In the genomic region with DNA sequence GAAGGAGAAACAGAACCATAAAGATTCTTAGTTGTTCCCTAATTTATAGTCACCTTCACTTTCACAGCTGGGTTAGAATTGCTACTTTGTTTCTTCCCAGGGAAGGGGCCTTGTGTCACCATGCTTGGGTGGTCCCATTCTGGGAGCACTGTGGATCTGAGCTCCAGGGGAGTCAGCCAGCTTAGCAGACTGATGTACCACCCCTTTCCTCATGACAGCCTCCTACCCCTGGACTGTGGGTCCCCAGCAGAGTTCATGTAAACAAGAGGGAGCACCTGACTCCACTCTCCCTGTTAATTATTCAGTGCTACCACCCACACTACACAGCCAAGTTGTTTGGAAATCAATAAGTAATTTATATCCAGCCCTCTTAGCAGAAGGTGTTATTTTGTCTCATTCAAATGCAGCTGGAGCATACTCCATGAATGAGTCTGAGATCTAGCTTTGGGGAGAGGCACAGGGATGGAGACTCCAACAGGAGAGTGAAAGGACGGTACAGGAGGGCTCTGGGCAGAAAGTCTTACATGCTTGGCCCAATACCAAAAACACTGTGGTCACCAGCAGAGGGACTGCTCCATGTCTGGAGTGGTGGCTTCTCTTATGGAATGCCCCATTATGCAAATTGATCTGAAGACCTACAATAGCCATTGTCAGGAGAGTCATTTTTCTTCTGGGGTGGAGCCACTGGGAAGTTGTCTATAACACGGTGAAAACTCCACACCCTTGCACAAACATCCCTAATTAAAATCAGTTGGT, we compare ENCODE assay signal across 14 mouse cellular contexts. TPM values are rescaled to one million over a fixed set of nuclear protein-coding genes. Genes with fewer than 3 reads are reported as not detected.
DNase-seq lines count a peak whose midpoint lies in the region; ATAC-seq and TF ChIP-seq lines count a peak whose summit lies in the region.
"Had no signal": no experiment of that assay in that cellular context is flagged by ENCODE, and none has a peak within 500 bp of the region (broad histone marks: within the 10 kb centered on the region; RNA-seq: fewer than 3 reads in every experiment).

No protein-coding gene starts in this region.

- H3K4me1 ChIP-seq in midbrain, postnatal 0 days (ENCODE audit: insufficient read depth, low read length): no peaks in the 10 kb centered on the region
- H3K4me1 ChIP-seq in midbrain, embryonic 13.5 days (replicated peaks): no peaks in the 10 kb centered on the region
- peaks cover 9% of the 10 kb centered on the region; the same call in 1 of the 2 replicates for H3K4me1 ChIP-seq in kidney, embryonic 14.5 days (ENCODE audit: control insufficient read depth, insufficient read depth, low read length)
- H3K4me1 ChIP-seq: lung, embryonic 15.5 days had no signal

- no peaks in the 10 kb centered on the region for H3K27me3 ChIP-seq in midbrain, postnatal 0 days (ENCODE audit: insufficient read depth, low read length)
- H3K27me3 ChIP-seq in midbrain, embryonic 13.5 days: no peaks in the 10 kb centered on the region
- no peaks in the 10 kb centered on the region for H3K27me3 ChIP-seq in kidney, embryonic 14.5 days (ENCODE audit: control insufficient read depth, insufficient read depth, low read length)
- H3K27me3 ChIP-seq: lung, embryonic 15.5 days had no signal

- H3K9me3 ChIP-seq in midbrain, postnatal 0 days (ENCODE audit: low read length): no peaks in the 10 kb centered on the region
- no peaks in the 10 kb centered on the region for H3K9me3 ChIP-seq in midbrain, embryonic 13.5 days
- no peaks in the 10 kb centered on the region for H3K9me3 ChIP-seq in kidney, embryonic 14.5 days (ENCODE audit: control insufficient read depth, low read length)
- H3K9me3 ChIP-seq: lung, embryonic 15.5 days had no signal

- 31% methylated on average over 2 of the region's 2 CpGs for WGBS in midbrain, postnatal 0 days
- WGBS in midbrain, embryonic 13.5 days: 27% methylated on average over 2 of the region's 2 CpGs
- 18% methylated on average over 2 of the region's 2 CpGs for WGBS in kidney, embryonic 14.5 days

- H3K9ac ChIP-seq in midbrain, postnatal 0 days (replicated peaks; ENCODE audit: low read length, poor library complexity, severe bottlenecking): no peak overlapping the region
- H3K9ac ChIP-seq in midbrain, embryonic 13.5 days (replicated peaks): no peak overlapping the region
- no peak overlapping the region for H3K9ac ChIP-seq in kidney, embryonic 14.5 days (ENCODE audit: low read depth, low read length)
- H3K9ac ChIP-seq: lung, embryonic 15.5 days had no signal

- no peak for ATAC-seq in midbrain, postnatal 0 days (ENCODE audit: low FRiP score)
- no peak for ATAC-seq in midbrain, embryonic 13.5 days
- peak; percentile 90 for ATAC-seq in kidney, embryonic 14.5 days (ENCODE audit: low FRiP score, low TSS enrichment)
- no peak for ATAC-seq in monocyte, adult 5-6 weeks (replicated peaks; ENCODE audit: insufficient number of reproducible peaks, low FRiP score, low TSS enrichment, poor library complexity, severe bottlenecking)

- no peak for TF ChIP-seq CTCF in midbrain, postnatal 0 days (IDR thresholded peaks at IDR 0.05)

- H3K4me2 ChIP-seq in midbrain, postnatal 0 days (ENCODE audit: low read depth, low read length, poor library complexity, severe bottlenecking): no peak overlapping the region
- H3K4me2 ChIP-seq in midbrain, embryonic 13.5 days (replicated peaks): no peak overlapping the region
- H3K4me2 ChIP-seq in kidney, embryonic 14.5 days (replicated peaks; ENCODE audit: low read depth, low read length): no peak overlapping the region
- H3K4me2 ChIP-seq: lung, embryonic 15.5 days had no signal

- H3K27ac ChIP-seq in midbrain, postnatal 0 days (ENCODE audit: low read depth, low read length): no peak overlapping the region
- H3K27ac ChIP-seq in midbrain, embryonic 13.5 days: no peak overlapping the region
- no peak overlapping the region for H3K27ac ChIP-seq in kidney, embryonic 14.5 days (ENCODE audit: low read depth, low read length)
- H3K27ac ChIP-seq: layer of hippocampus, adult 2 months; lung, embryonic 15.5 days had no signal

- H3K36me3 ChIP-seq in midbrain, postnatal 0 days (ENCODE audit: insufficient read depth, low read length): no peaks in the 10 kb centered on the region
- no peaks in the 10 kb centered on the region for H3K36me3 ChIP-seq in midbrain, embryonic 13.5 days
- no peaks in the 10 kb centered on the region for H3K36me3 ChIP-seq in kidney, embryonic 14.5 days (ENCODE audit: control insufficient read depth, insufficient read depth, low read length)
- H3K36me3 ChIP-seq: G1E; lung, embryonic 15.5 days had no signal

- H3K4me3 ChIP-seq in midbrain, postnatal 0 days (ENCODE audit: low read depth, low read length): no peak overlapping the region
- no peak overlapping the region for H3K4me3 ChIP-seq in midbrain, embryonic 13.5 days (replicated peaks)
- H3K4me3 ChIP-seq in kidney, embryonic 14.5 days (ENCODE audit: low read length): no peak overlapping the region
- H3K4me3 ChIP-seq: layer of hippocampus, adult 2 months; lung, embryonic 15.5 days had no signal

- peak; percentile 58 for DNase-seq in heart, adult 11 months
- no peak for DNase-seq in heart, adult 8-10 months (ENCODE audit: low spot score)
- DNase-seq in midbrain, postnatal 0 days (ENCODE audit: low spot score): peak; percentile 15
- peak; percentile 22 for DNase-seq in retina, embryonic 14.5 days (ENCODE audit: low spot score)
- no peak for DNase-seq in right cerebral cortex, postnatal 4 days
- DNase-seq: adrenal gland, postnatal 36 days; heart, postnatal 10 days; spleen, adult 18-20 months had no signal

RNA-seq across cellular contexts. Expression of a gene that starts 51.1 kb away (rescaled TPM):
- total RNA-seq in heart, adult 8-10 months (2022): 10 to 100 TPM; 26.9 to 29.2 (median 27.7) TPM
- total RNA-seq in midbrain, postnatal 0 days (2014; rRNA removed): 12.6 and 14.2 TPM in 2 replicates
- polyA plus RNA-seq in midbrain, postnatal 0 days (2015; fragmentation: Nextera tagmentation; extraction: Ambion mirVana): 4.3 and 5.3 TPM in 2 replicates
- 6.7 and 7.3 TPM in 2 replicates for polyA plus RNA-seq in midbrain, embryonic 13.5 days (2015; fragmentation: Nextera tagmentation; extraction: Ambion mirVana)
- polyA plus RNA-seq in kidney, embryonic 14.5 days (2014; fragmentation: Nextera tagmentation; extraction: Ambion mirVana): 32.0 and 60.6 TPM in 2 replicates
- total RNA-seq in monocyte, adult 5-6 weeks (2017): 12.0 to 19.6 TPM (median 16.4 TPM) in 3 replicates
- total RNA-seq: G1E had no signal
- polyA plus RNA-seq: G1E had no signal

Comparison
In these comparisons a context has a peak if more than half of its experiments do, and no peak if none do; other contexts are left out.
1. DNase-seq: peak in heart, adult 11 months (single experiment), midbrain, postnatal 0 days (single experiment) and retina, embryonic 14.5 days (single experiment); none in heart, adult 8-10 months (single experiment) and right cerebral cortex, postnatal 4 days (single experiment).